Mouse (Mus musculus) right cerebral cortex, postnatal 36 days (tissue): ENCODE results near the gene Shprh.
"Not testable (repeated sequence)": the region's sequence is repeated elsewhere in the genome, so short reads cannot be mapped to it uniquely, and the experiment has no call there.

ENCODE experiments used
- DNase-seq, 2 experiments: peaks; one replicate each; pipeline ENCODE4 v3.0.0; 2022; ENCODE audit warnings: low spot score in 2 of 2, mixed read lengths in 1 of 2

Shprh gene

GRCm38 (mm10) chr10:11248210-11248609 is 99.0 kb downstream of the Shprh start:
- DNase-seq, result no peak

- DNase-seq, result no peak
These were observed 101.2 kb downstream of the Shprh start for GRCm38 (mm10) chr10:11250247-11250997.

- DNase-seq, result not testable (repeated sequence)
These were observed 104.4 kb downstream of the Shprh start for GRCm38 (mm10) chr10:11253581-11253980.

- no peak for DNase-seq
These were observed 110.9 kb downstream of the Shprh start for GRCm38 (mm10) chr10:11260119-11260518.

- not testable (repeated sequence) for DNase-seq
These were observed 113.1 kb downstream of the Shprh start for GRCm38 (mm10) chr10:11262292-11262691.

GRCm38 (mm10) chr10:11263795-11264194 is 114.6 kb downstream of the Shprh start:
- DNase-seq, result not testable (repeated sequence)
